In genomic region chr7:74579411-74579810, GRCm38 (mm10) we compare ENCODE assay signal across 18 mouse cellular contexts.
"Had no signal": no experiment of that assay in that cellular context is flagged by ENCODE, and none has a peak within 500 bp of the region (broad histone marks: within the 10 kb centered on the region; RNA-seq: fewer than 3 reads in every experiment).

No protein-coding gene starts in this region.

- DNase-seq: lung, adult 18-20 months; lung, embryonic 14.5 days; lung, postnatal 10 days; lung, postnatal 4 days; right cerebral cortex, adult 18-20 months; right cerebral cortex, postnatal 14 days; thymus, adult 2 months; thymus, postnatal 25 days; thymus, postnatal 4 days had no signal

- H3K9me3 ChIP-seq: liver, embryonic 12.5 days; midbrain, embryonic 10.5 days; midbrain, embryonic 13.5 days; neural tube, embryonic 13.5 days; neural tube, embryonic 15.5 days; stomach, embryonic 15.5 days had no signal

- H3K36me3 ChIP-seq: liver, embryonic 12.5 days; midbrain, embryonic 10.5 days; midbrain, embryonic 13.5 days; neural tube, embryonic 13.5 days; neural tube, embryonic 15.5 days; stomach, embryonic 15.5 days had no signal

- ATAC-seq: liver, embryonic 12.5 days; midbrain, embryonic 13.5 days had no signal

- H3K27me3 ChIP-seq: liver, embryonic 12.5 days; neural tube, embryonic 13.5 days; neural tube, embryonic 15.5 days; stomach, embryonic 15.5 days had no signal

- H3K9ac ChIP-seq: liver, embryonic 12.5 days; liver, embryonic 14.5 days; lung, embryonic 14.5 days; midbrain, embryonic 13.5 days; neural tube, embryonic 13.5 days; neural tube, embryonic 15.5 days; stomach, embryonic 15.5 days had no signal

- H3K4me1 ChIP-seq: liver, embryonic 12.5 days; neural tube, embryonic 13.5 days; neural tube, embryonic 15.5 days; stomach, embryonic 15.5 days had no signal

- H3K27ac ChIP-seq: liver, embryonic 12.5 days; liver, embryonic 14.5 days; midbrain, embryonic 10.5 days; midbrain, embryonic 13.5 days; neural tube, embryonic 13.5 days; neural tube, embryonic 15.5 days; stomach, embryonic 15.5 days; stomach, postnatal 0 days had no signal

- H3K4me2 ChIP-seq: liver, embryonic 12.5 days; lung, embryonic 14.5 days; midbrain, embryonic 13.5 days; neural tube, embryonic 13.5 days; neural tube, embryonic 15.5 days; stomach, embryonic 15.5 days had no signal

- H3K4me3 ChIP-seq: liver, embryonic 12.5 days; midbrain, embryonic 10.5 days; midbrain, embryonic 13.5 days; myocyte; neural tube, embryonic 13.5 days; neural tube, embryonic 15.5 days; stomach, embryonic 15.5 days had no signal
